Mouse (Mus musculus): Measurements from ENCODE around the gene Ndufc2.

DNA sequence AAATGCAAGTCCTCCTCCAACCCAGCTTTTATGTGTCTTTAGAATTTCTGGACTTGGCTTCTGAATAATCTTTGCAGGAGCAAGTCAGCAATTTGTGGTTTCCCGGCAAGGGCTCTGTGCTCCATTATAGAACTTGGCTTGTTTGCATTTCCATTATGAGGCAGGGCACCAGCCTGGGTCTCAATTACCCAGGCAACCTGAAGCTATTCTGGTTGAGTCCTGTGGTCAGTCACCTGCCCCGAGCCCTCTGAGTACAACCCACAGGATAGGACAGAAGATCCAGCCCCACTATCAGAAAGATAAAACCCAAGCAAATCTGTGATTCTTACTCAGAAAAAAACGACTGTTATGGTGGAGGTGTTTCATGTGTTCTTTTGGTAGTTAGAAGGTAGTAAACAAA, 38.8 kb upstream of the Ndufc2 start:
- no peak for TF ChIP-seq POLR2A (IDR thresholded peaks at IDR 0.05; ENCODE audit: low read depth, low read length)
- no peak for TF ChIP-seq CTCF (IDR thresholded peaks at IDR 0.05; ENCODE audit: extremely low read depth, insufficient read length, insufficient replicate concordance, low read depth, low read length)
